Mouse (Mus musculus): ENCODE measurements around the gene Grwd1. TPM values are rescaled to one million over a fixed set of nuclear protein-coding genes. Genes with fewer than 3 reads are reported as not detected.

The Grwd1 gene
- polyA plus RNA-seq, 1 experiment = 110 TPM

GRCm38 (mm10) chr7:45802551-45802950, 28.2 kb downstream of the Grwd1 start:
- H3K36me3 ChIP-seq (ENCODE audit: control insufficient read depth, insufficient read depth) = peaks cover 11% of the 10 kb centered on the region
- H3ac ChIP-seq (ENCODE audit: control insufficient read depth, insufficient read length, low read depth) = no peak overlapping the region
- H3K79me2 ChIP-seq (ENCODE audit: control insufficient read depth, insufficient read depth) = no peaks in the 10 kb centered on the region
- no peak overlapping the region for H3K4me3 ChIP-seq (ENCODE audit: insufficient read depth, poor library complexity, severe bottlenecking)
- H3K79me3 ChIP-seq (ENCODE audit: low read depth) = no peaks in the 10 kb centered on the region
- H3K27me3 ChIP-seq (ENCODE audit: control insufficient read depth, insufficient read depth, insufficient read length) = peaks cover 11% of the 10 kb centered on the region
- peak; percentile 18 for TF ChIP-seq MYOD1 (IDR thresholded peaks at IDR 0.05; ENCODE audit: control insufficient read depth, insufficient read length, low read depth)
- TF ChIP-seq USF1 (IDR thresholded peaks at IDR 0.05; ENCODE audit: low read depth) = no peak
- TF ChIP-seq FOSL1 (IDR thresholded peaks at IDR 0.05; ENCODE audit: insufficient read depth, low read length, poor library complexity, severe bottlenecking) = peak; percentile 86

DNA sequence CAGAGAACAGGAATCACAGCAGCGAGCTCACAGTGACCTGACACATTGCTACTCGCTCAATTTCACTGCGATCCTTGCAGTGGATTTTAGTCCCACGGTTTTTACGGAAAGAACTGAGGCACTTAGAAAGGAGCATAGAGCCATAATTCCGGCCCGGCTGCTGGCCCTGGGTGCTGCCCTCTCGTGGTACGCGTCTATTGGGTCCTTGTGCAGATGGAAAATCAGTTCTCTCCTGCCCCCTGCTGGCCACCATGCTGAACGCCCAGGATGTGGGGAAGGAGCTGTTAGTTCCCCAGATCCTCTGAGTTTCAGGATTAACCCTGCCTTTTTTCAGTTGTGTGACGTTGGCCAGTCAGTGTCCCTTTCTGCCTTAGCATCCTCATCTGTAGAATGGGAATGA, 29.4 kb downstream of the Grwd1 start:
- H3K79me2 ChIP-seq (ENCODE audit: control insufficient read depth, insufficient read depth) = no peaks in the 10 kb centered on the region
- H3ac ChIP-seq (ENCODE audit: control insufficient read depth, insufficient read length, low read depth) = no peak overlapping the region
- TF ChIP-seq USF1 (IDR thresholded peaks at IDR 0.05; ENCODE audit: low read depth) = no peak
- TF ChIP-seq CTCF (IDR thresholded peaks at IDR 0.05; ENCODE audit: control insufficient read depth, insufficient read depth, insufficient read length) = peak; percentile 92
- no peak for TF ChIP-seq MYOD1 (IDR thresholded peaks at IDR 0.05; ENCODE audit: control insufficient read depth, insufficient read length, low read depth)
- no peak for TF ChIP-seq MYOG (IDR thresholded peaks at IDR 0.05; ENCODE audit: control insufficient read depth, extremely low read depth, insufficient read length)
- TF ChIP-seq MAX (IDR thresholded peaks at IDR 0.05) = peak; percentile 46
- TF ChIP-seq CEBPB (IDR thresholded peaks at IDR 0.05; ENCODE audit: low read depth) = no peak
- no peak for TF ChIP-seq FOSL1 (IDR thresholded peaks at IDR 0.05; ENCODE audit: insufficient read depth, low read length, poor library complexity, severe bottlenecking)
- no peaks in the 10 kb centered on the region for H3K79me3 ChIP-seq (ENCODE audit: low read depth)
- peak overlapping the region; percentile 6 for H3K4me3 ChIP-seq (ENCODE audit: insufficient read depth, poor library complexity, severe bottlenecking)
- H3K36me3 ChIP-seq (ENCODE audit: control insufficient read depth, insufficient read depth) = no peaks in the 10 kb centered on the region
- H3K27me3 ChIP-seq (ENCODE audit: control insufficient read depth, insufficient read depth, insufficient read length) = peaks cover 19% of the 10 kb centered on the region

DNA sequence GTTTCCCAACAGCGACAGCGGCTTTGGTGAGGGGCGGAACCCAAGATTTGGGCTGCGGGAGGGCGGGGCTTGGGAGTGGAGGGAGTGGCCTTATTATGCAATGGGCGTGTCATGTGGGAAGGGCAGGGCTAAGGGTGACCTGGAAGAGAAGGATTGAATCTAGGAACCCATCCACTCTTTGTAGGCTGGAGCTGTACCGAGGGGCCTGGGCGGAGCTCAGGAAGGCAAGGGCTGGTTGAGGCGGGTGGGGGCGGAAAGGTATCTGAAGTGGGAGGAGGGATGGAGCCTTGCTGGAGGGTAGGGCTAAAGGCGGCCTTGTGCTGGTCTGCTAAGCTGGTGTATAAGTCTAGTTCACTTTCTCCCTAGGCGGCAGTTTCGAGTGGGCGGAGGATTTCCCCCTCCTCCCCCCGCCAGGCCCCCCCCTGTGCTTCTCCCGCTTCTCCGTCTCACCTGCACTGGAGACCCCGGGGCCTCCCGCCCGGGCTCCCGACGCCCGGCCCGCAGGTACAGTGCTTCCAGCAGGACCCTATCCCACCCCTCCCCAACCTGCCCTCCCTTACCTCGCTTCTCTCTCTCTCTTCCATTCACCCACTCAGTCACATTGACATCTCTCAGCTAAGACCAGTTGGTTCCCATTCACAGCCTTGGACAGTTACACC, 30.1 kb downstream of the Grwd1 start:
- H3K79me3 ChIP-seq (ENCODE audit: low read depth) = no peaks in the 10 kb centered on the region
- H3K4me3 ChIP-seq (ENCODE audit: insufficient read depth, poor library complexity, severe bottlenecking) = peak overlapping the region; percentile 6
- no peak for TF ChIP-seq FOSL1 (IDR thresholded peaks at IDR 0.05; ENCODE audit: insufficient read depth, low read length, poor library complexity, severe bottlenecking)
- TF ChIP-seq CTCF (IDR thresholded peaks at IDR 0.05; ENCODE audit: control insufficient read depth, insufficient read depth, insufficient read length) = no peak
- TF ChIP-seq CEBPB (IDR thresholded peaks at IDR 0.05; ENCODE audit: low read depth) = peak; percentile 63
- TF ChIP-seq MYOG (IDR thresholded peaks at IDR 0.05; ENCODE audit: control insufficient read depth, extremely low read depth, insufficient read length) = no peak
- no peak for TF ChIP-seq USF1 (IDR thresholded peaks at IDR 0.05; ENCODE audit: low read depth)
- TF ChIP-seq MAX (IDR thresholded peaks at IDR 0.05) = no peak
- TF ChIP-seq MYOD1 (IDR thresholded peaks at IDR 0.05; ENCODE audit: control insufficient read depth, insufficient read length, low read depth) = no peak
- H3K36me3 ChIP-seq (ENCODE audit: control insufficient read depth, insufficient read depth) = no peaks in the 10 kb centered on the region
- peak overlapping the region; percentile 45 for H3ac ChIP-seq (ENCODE audit: control insufficient read depth, insufficient read length, low read depth)
- H3K79me2 ChIP-seq (ENCODE audit: control insufficient read depth, insufficient read depth) = no peaks in the 10 kb centered on the region
- peaks cover 19% of the 10 kb centered on the region for H3K27me3 ChIP-seq (ENCODE audit: control insufficient read depth, insufficient read depth, insufficient read length)

DNA sequence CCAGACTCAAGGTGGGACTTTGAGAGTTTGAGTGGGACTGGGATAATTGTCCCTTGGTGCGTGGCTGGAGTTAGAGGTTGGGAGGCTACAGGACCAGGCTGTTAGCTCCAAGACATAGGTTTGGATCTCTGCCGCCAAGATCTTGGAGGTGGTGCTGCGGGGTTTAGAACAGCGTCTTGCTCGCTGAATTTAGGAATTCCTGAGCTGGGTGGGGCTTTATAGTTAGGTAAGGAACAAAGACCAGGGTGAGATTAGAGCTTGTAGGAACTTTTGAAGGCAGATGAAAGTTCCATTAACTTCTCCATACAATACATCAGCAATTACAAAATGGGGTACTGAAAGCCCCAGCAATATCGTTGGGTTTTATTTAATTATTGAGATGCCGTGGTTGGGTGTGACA, 30.7 kb downstream of the Grwd1 start:
- no peak overlapping the region for H3K4me3 ChIP-seq (ENCODE audit: insufficient read depth, poor library complexity, severe bottlenecking)
- H3K36me3 ChIP-seq (ENCODE audit: control insufficient read depth, insufficient read depth) = no peaks in the 10 kb centered on the region
- TF ChIP-seq FOSL1 (IDR thresholded peaks at IDR 0.05; ENCODE audit: insufficient read depth, low read length, poor library complexity, severe bottlenecking) (no peak), MAX (IDR thresholded peaks at IDR 0.05) (no peak), MYOD1 (IDR thresholded peaks at IDR 0.05; ENCODE audit: control insufficient read depth, insufficient read length, low read depth) (no peak), CEBPB (IDR thresholded peaks at IDR 0.05; ENCODE audit: low read depth) (no peak), CTCF (IDR thresholded peaks at IDR 0.05; ENCODE audit: control insufficient read depth, insufficient read depth, insufficient read length) (no peak), USF1 (IDR thresholded peaks at IDR 0.05; ENCODE audit: low read depth) (no peak), MYOG (IDR thresholded peaks at IDR 0.05; ENCODE audit: control insufficient read depth, extremely low read depth, insufficient read length) (no peak)

DNA sequence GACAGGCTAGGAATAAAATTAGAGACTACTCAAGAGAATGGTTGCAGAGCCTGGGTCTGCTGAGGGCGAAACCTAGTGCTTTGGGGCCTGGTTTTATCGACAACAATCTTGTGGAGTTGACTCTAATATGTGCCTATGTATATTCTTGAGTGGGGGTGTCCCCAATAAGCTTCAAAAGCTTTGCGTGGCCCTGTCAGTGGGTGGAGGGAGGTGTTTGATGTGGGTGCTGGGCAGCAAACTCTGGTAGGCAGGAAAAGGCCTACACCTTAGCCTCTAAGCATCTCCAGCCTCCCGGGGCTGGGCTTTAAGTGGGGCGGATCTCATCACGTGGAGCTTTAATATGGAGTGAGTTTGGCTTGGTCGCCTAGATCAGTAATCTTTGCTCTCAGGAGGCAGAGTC, 31.8 kb downstream of the Grwd1 start:
- H3K36me3 ChIP-seq (ENCODE audit: control insufficient read depth, insufficient read depth) = no peaks in the 10 kb centered on the region
- H3K79me3 ChIP-seq (ENCODE audit: low read depth) = no peaks in the 10 kb centered on the region
- no peak for TF ChIP-seq MAX (IDR thresholded peaks at IDR 0.05)
- no peak for TF ChIP-seq FOSL1 (IDR thresholded peaks at IDR 0.05; ENCODE audit: insufficient read depth, low read length, poor library complexity, severe bottlenecking)
- no peak for TF ChIP-seq CTCF (IDR thresholded peaks at IDR 0.05; ENCODE audit: control insufficient read depth, insufficient read depth, insufficient read length)
- TF ChIP-seq CEBPB (IDR thresholded peaks at IDR 0.05; ENCODE audit: low read depth) = no peak
- TF ChIP-seq USF1 (IDR thresholded peaks at IDR 0.05; ENCODE audit: low read depth) = no peak
- no peak for TF ChIP-seq MYOD1 (IDR thresholded peaks at IDR 0.05; ENCODE audit: control insufficient read depth, insufficient read length, low read depth)
- TF ChIP-seq MYOG (IDR thresholded peaks at IDR 0.05; ENCODE audit: control insufficient read depth, extremely low read depth, insufficient read length) = no peak
- H3K79me2 ChIP-seq (ENCODE audit: control insufficient read depth, insufficient read depth) = no peaks in the 10 kb centered on the region
- peaks cover 31% of the 10 kb centered on the region for H3K27me3 ChIP-seq (ENCODE audit: control insufficient read depth, insufficient read depth, insufficient read length)
- no peak overlapping the region for H3K4me3 ChIP-seq (ENCODE audit: insufficient read depth, poor library complexity, severe bottlenecking)
- no peak overlapping the region for H3ac ChIP-seq (ENCODE audit: control insufficient read depth, insufficient read length, low read depth)

More for the DNA sequence above, 30.7 kb downstream of the Grwd1 start:
- Histone ChIP-seq H3K79me3 (ENCODE audit: low read depth) (no peaks in the 10 kb centered on the region), H3K27me3 (ENCODE audit: control insufficient read depth, insufficient read depth, insufficient read length) (peaks cover 24% of the 10 kb centered on the region), H3ac (ENCODE audit: control insufficient read depth, insufficient read length, low read depth) (no peak overlapping the region), H3K79me2 (ENCODE audit: control insufficient read depth, insufficient read depth) (no peaks in the 10 kb centered on the region)

- H3K27me3 ChIP-seq (ENCODE audit: control insufficient read depth, insufficient read depth, insufficient read length) = peaks cover 31% of the 10 kb centered on the region
- no peaks in the 10 kb centered on the region for H3K79me3 ChIP-seq (ENCODE audit: low read depth)
- TF ChIP-seq FOSL1 (IDR thresholded peaks at IDR 0.05; ENCODE audit: insufficient read depth, low read length, poor library complexity, severe bottlenecking) = no peak
- no peak for TF ChIP-seq MAX (IDR thresholded peaks at IDR 0.05)
- TF ChIP-seq USF1 (IDR thresholded peaks at IDR 0.05; ENCODE audit: low read depth) = no peak
- no peak for TF ChIP-seq MYOG (IDR thresholded peaks at IDR 0.05; ENCODE audit: control insufficient read depth, extremely low read depth, insufficient read length)
- no peak for TF ChIP-seq CEBPB (IDR thresholded peaks at IDR 0.05; ENCODE audit: low read depth)
- TF ChIP-seq CTCF (IDR thresholded peaks at IDR 0.05; ENCODE audit: control insufficient read depth, insufficient read depth, insufficient read length) = no peak
- no peak for TF ChIP-seq MYOD1 (IDR thresholded peaks at IDR 0.05; ENCODE audit: control insufficient read depth, insufficient read length, low read depth)
- H3K36me3 ChIP-seq (ENCODE audit: control insufficient read depth, insufficient read depth) = no peaks in the 10 kb centered on the region
- H3K4me3 ChIP-seq (ENCODE audit: insufficient read depth, poor library complexity, severe bottlenecking) = no peak overlapping the region
- H3ac ChIP-seq (ENCODE audit: control insufficient read depth, insufficient read length, low read depth) = no peak overlapping the region
- H3K79me2 ChIP-seq (ENCODE audit: control insufficient read depth, insufficient read depth) = no peaks in the 10 kb centered on the region
These were observed 32.3 kb downstream of the Grwd1 start for GRCm38 (mm10) chr7:45798511-45798836.
